Mouse (Mus musculus) megakaryocyte, embryonic 14.5 days (primary cell): ENCODE measurements around the gene Clstn1.

Experiments
- FLI1 ChIP-seq: IDR thresholded peaks from 2 replicates; pipeline ENCODE4 v1.6.1; 2012; ENCODE audit warnings: low read length, inconsistent platforms, mixed read lengths
- GATA1 ChIP-seq: IDR thresholded peaks from 3 replicates; pipeline ENCODE4 v1.6.1; 2012; ENCODE audit warnings: mixed read lengths, low read length, inconsistent platforms, borderline replicate concordance

- TF ChIP-seq GATA1 (no peak), FLI1 (no peak)
Observed at GRCm38 (mm10) chr4:149634966-149635365, 48.7 kb downstream of the Clstn1 start.
